Mouse (Mus musculus) hindlimb bud, embryonic 11.5 days (tissue): Measurements from ENCODE around the gene Npas3.

ENCODE experiments used
- DNase-seq: peaks from one replicate; pipeline ENCODE4 v3.0.0-alpha.2; 2012; ENCODE audit warnings: low read depth, low spot score; ENCODE audit errors: extremely low spot score

Gene Npas3

DNA sequence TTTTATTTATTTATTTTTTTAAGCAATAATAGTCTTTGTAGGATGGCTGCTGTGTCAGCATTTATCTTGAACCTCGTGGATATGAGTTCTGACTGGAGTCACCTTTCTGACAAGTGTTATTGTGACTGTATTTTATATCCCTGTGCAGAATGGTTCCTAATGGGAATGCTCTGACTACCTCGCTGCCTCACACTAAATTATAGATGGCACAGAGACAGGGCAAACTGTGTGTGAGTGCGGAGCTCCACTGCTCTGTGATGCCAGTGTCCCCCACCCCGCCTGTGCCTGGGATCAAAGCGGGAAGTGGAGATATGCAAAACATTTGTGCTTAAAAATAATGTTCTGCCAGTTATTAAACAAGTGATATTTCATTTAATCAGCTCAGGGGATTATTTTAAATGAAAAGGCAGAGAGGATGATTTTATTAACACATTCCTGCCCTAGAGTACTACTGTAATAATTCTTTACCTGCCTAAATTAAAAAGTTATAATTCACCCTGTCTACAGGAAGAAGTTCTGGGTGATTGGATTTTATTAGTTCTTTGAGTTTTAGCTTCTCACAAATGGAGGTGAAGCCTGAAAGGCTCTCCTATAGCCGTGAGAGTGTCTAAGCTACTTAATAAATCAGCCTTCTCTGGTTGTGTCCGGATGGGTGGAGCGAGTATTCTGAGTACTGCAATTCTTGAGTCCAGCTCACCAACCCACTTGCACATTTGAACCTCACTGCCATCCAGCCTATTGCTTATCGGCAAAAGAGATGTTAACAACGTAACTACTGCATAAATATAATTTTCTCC is 721.1 kb downstream of the Npas3 start:
- DNase-seq: no peak

DNA sequence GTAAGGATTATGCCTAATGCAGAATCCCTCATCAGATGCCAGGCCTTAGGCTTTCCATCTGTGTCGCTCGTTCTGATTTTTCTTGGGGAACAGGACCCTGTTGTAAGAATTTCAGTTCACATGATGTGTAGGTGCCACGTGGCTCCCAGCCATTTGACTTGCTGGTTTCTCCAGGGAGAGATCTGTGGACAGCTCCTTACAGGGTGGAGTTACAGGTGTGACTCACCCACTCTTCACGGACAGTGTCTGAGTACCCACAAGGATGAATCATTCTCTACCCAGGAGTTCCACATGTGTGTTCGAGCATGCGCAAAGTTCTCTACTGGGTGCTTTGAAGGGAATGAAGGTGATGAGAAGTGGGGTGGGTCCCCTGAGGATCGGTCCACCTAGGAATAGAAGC is 722.2 kb downstream of the Npas3 start:
- DNase-seq: no peak

DNA sequence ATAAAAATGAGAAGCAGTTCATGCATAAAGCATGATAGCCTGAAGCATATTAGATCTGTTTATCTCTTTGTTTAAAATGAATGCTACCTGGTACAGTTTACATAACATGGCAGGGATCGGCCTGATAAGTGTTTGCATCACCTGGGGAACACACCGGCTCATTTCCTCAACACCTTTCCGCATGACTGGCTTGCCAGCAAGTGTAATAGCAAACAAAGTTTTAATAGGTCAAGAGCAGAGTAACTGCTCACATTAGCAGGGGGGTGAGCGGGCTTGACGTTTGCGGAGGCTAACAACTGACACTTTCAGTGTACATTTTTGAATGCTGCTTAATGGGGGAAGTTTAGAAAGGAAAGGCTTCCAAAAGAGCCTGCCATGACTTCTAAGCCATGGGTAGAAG is 724.9 kb downstream of the Npas3 start:
- no peak for DNase-seq

- no peak for DNase-seq
Measured at GRCm38 (mm10) chr12:53981575-53982507, 733.4 kb downstream of the Npas3 start.

GRCm38 (mm10) chr12:53983946-53984345 is 735.5 kb downstream of the Npas3 start:
- DNase-seq: peak; percentile 20

GRCm38 (mm10) chr12:53985851-53986842 is 737.7 kb downstream of the Npas3 start:
- no peak for DNase-seq

DNA sequence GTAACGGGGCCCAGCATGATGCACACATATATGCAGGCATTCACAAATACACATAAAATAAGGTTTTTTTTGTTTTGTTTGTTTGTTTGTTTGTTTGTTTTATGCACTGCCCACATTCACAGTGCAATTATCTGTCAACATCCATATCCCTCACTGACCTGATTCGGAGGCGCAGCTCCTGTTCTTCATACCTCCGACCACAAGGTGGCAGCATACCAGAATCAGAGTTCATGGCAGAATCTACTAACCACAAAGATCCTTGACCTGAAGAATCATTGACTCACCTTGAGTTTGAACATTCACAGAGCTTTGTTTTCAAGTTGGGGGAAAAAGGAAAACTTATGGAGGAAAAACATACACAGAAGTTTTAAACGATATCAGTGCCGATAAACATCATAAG is 743.9 kb downstream of the Npas3 start:
- no peak for DNase-seq

GRCm38 (mm10) chr12:53995710-53996109 is 747.2 kb downstream of the Npas3 start:
- DNase-seq: no peak

- DNase-seq: no peak
Measured at GRCm38 (mm10) chr12:53997141-53997540, 748.7 kb downstream of the Npas3 start.

DNA sequence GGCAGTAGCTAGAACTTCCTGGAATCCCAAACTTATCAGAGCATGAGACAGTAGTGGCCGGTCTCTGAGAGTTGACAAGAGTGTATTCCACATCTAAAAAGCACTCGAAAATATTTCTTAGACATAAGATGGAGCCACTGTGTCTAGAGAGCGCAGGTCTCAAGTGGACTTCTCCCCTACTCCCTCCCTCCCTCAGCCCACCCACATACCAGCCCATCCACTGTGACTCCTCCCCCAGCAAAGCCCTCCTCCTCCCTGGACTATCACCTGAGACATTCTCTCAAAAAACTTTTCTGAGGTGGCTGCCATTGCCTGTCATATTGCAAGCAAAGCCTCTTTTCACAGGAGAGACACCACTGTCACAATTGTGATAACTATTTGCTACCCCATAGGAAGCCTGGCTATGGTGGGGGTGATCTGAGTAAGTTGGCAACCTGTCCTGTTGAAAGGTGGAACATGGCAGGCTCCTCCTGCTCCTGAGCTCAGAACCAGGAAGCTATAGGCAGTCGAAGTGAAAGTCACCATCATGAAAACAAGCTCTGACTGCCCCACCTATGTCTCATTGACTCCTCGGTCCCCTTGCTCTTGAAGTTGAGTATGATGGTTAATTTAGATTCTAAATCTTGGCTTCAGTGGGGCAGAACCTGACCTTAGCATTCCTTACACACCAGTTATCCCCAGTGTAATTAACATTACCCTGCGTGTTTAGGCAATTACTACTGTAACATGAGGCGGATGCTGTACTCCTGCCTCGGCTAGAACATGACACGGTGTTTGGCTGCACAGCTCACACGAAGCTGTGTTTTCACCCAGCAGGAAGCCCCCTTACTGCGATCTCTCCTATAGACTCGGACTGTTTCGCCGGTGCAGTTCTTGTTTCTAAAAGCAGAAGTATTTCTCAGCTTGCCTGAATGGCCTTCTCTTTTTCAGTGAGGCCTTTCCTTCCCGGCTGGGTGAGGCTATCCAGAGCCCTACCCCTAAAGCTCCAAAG is 751.5 kb downstream of the Npas3 start:
- no peak for DNase-seq

DNA sequence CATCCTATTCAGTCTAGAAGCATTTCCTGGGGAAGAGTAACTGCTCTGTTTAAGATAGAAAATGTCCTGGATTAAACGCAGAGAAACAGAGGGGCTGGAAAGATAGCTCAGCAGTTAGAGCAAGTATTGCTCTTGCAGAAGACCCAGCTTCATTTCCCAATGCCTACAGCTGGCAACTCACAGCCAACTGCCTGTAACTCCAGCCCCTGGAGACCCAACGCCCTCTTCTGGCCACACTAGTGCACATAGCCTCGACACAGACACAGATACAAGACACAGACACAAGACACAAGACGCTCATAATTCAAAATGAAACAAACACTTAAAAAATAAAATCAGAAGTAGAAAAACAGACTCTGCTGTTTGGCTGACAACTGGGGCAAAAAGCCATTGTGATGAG is 754.0 kb downstream of the Npas3 start:
- no peak for DNase-seq

GRCm38 (mm10) chr12:54004606-54005005 is 756.1 kb downstream of the Npas3 start:
- no peak for DNase-seq

DNA sequence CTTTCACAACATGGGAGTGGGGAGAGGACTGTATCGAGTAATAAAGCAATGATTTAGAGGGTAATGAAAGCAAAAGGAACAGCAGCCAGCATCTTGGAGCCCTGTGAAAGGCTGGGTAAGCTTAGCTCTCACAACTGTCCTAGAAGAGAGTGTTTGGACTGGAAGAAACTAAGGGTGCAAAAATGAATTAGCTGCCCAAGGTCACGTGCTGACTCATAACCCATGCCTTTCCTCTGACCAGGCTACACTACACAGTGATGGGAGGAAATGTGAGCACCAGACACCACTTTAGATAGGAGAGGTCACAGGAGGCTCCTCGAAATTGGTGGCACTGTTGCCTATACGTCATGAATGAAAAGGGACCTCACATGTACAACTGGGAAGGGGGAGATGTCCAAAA is 757.1 kb downstream of the Npas3 start:
- no peak for DNase-seq

GRCm38 (mm10) chr12:54015304-54015703 is 766.8 kb downstream of the Npas3 start:
- DNase-seq: no peak

- no peak for DNase-seq
Measured at GRCm38 (mm10) chr12:54017949-54018348, 769.5 kb downstream of the Npas3 start.

DNA sequence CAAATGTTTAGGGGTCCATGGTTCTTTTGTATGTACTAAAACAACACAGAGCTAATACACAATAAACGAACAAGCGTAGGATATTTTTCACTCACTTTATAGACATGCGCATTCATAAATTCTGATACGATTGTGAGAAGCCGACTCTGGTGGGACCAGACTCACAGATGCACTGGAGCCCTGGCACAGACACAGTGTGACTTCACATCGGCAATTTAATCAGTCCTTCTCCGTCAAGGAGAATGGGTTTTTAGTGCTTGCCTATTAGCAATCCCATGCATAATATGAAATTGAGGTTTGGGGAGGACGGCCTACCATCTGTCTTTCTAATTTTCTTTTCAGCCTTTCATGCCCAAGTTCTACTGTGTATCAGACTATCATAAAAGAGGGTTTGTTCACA is 771.5 kb downstream of the Npas3 start:
- DNase-seq: no peak

- DNase-seq: no peak
Measured at GRCm38 (mm10) chr12:54034666-54035346, 786.3 kb downstream of the Npas3 start.

- no peak for DNase-seq
Measured at GRCm38 (mm10) chr12:54037602-54038001, 789.1 kb downstream of the Npas3 start.

- no peak for DNase-seq
Measured at GRCm38 (mm10) chr12:54042996-54043544, 794.6 kb downstream of the Npas3 start.
